Mouse (Mus musculus) spleen, postnatal 10 days (tissue): ENCODE data around the gene Ufl1.
A peak's percentile ranks its signal among the peaks of the same experiment; 100 is the strongest.
"Not testable (repeated sequence)": the region's sequence is repeated elsewhere in the genome, so short reads cannot be mapped to it uniquely, and the experiment has no call there.

ENCODE experiments used
- DNase-seq, 2 experiments: peaks; one replicate each; pipeline ENCODE4 v3.0.0; 2021 to 2022; ENCODE audit warnings: low spot score in 2 of 2

The Ufl1 gene

GRCm38 (mm10) chr4:25281671-25282038 is at the start of gene Ufl1:
Gene Ufl1, minus strand, starts transcription at chr4:25281821.
- DNase-seq = peak; percentile 92 to 94

DNA sequence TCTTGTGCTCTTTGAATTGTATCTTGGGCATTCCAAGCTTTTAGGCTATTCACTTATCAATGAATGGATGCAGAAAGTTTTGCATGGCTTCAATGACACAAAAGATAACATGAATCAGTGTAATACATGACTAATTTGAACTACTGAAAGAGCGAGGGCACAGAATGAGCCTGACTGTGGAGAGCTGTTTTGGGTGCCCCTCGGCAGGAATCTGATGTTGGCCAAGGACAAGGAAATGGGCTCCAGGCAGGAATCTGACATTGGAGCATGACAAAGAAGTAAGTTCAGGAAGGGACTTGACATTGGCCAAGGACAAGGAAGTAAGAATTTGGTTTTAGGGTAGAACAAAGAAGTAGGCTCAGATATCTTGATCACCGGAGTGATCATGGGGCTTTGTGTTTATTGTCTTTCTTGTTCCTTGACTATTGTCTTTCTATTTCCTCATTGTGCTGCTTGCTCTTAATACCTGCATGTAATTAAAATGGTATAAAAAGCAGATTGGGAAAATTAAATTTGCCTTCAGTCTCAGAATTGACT is 44.1 kb upstream of the Ufl1 start:
- no peak for DNase-seq

GRCm38 (mm10) chr4:25322631-25323178 is 41.1 kb upstream of the Ufl1 start:
- no peak for DNase-seq

GRCm38 (mm10) chr4:25313767-25314166 is 32.1 kb upstream of the Ufl1 start:
- DNase-seq = no peak

DNA sequence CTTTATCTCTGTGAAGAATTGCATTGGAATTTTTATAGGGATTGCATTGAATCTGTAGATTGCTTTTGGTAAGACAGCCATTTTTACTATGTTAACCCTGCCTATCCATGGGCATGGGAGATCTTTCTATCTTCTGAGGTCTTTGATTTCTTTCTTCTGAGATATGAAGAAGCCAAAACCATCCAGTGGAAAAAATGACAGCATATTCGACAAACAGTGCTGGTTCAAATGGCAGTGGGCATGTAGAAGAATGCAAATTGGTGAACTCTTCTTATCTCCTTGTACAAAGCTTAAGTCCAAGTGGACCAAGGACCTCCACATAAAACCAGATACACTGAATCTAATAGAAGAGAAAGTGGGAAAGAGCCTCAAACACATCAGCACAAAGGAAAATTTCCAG is 3.4 kb upstream of the Ufl1 start:
- not testable (repeated sequence) for DNase-seq

GRCm38 (mm10) chr4:25280938-25281670 is 517 bp downstream of the Ufl1 start:
- DNase-seq = no peak

DNA sequence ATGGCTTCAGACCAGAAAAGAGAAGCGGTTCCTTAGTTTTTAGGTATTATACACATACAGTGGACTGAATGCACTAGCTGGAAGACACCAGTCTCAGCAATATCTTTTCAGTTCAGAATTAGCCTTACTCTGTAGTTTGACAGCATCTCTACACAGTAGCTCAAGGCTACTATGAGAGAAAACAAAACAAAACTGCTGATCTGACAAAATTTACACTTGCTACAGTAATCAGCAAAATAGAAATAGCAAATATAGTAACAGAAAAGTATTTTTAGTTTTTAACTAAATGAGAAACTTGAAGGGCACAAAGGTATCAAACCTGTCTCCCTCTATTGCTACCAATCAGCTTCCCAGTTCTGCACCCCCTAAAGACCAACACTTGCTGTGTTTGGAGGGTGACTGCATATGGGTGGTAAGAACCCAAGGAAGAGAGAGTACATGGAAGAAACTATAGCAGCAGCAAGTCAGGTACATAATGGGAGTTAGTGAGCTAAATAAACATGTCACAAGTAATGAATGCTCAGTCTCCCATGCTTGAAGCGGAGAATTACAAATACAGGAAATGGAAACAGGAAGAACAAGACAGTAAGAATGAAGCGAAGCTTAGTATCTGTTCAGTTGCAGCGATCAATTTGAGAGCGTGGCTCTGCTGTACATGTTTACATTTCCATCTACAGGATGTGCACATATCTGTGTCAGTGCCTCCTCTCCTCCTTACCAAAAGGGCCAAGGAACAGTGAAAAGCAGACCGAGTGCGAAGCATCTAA is 8.6 kb downstream of the Ufl1 start:
- DNase-seq = no peak

DNA sequence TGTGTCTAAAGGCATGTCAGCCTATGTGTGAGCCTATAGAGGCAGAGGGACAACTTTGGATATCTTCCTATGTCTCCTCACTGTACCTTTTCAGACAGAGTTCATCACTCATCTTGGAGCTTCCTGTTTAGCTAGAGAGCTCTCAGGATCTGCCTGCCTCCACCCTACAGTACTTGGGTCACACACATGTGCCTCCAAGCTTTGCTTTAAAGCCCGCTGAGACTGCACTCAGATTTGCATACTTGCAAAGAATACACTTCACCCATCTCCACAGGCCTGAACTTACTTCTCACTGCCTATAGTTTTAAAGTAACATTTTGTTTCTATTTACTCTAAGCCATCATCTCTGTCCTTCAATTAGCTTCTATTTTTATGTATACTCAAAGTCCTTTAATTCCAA is 9.7 kb downstream of the Ufl1 start:
- no peak for DNase-seq

DNA sequence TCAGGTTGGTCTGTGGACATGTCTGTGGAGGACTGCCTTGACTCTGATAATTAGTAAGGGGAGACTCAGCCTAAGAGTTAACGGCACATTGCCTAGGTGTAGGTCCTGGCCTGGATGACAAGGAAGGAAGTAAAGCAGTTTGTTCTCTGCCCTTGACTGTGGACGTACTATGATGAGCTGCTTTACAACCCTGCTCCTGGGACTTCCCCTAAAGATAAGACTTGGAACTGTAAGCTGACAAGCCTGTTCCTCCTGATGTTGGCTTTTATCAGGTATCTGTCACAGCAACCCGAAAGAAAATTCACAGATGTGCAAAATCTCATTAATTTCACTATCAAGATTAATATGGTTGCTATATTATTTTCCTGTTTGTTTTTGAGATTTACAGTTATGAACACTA is 14.5 kb downstream of the Ufl1 start:
- DNase-seq = no peak

GRCm38 (mm10) chr4:25257822-25258398 is 23.7 kb downstream of the Ufl1 start:
- DNase-seq = no peak

GRCm38 (mm10) chr4:25242776-25243175 is 38.8 kb downstream of the Ufl1 start, which contains the start of gene Fhl5:
Gene Fhl5, minus strand, starts transcription at chr4:25242876.
- no peak for DNase-seq

DNA sequence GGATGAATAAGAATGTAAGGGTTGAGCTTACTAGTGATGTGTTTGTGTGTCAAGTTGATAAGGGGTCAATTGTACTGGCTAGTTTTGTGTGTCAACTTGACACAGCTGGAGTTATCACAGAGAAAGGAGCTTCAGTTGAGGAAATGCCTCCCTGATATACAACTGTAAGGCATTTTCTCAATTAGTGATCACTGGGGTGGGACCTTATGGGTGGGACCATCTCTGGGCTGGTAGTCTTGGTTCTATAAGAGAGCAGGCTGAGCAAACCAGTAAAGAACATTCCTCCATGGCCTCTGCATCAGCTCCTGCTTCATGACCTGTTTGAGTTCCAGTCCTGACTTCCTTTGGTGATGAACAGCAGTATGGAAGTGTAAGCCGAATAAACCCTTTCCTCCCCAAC is 46.0 kb downstream of the Ufl1 start:
- not testable (repeated sequence) for DNase-seq

- DNase-seq = not testable (repeated sequence)
These were observed 47.9 kb downstream of the Ufl1 start for GRCm38 (mm10) chr4:25233767-25234166.

DNA sequence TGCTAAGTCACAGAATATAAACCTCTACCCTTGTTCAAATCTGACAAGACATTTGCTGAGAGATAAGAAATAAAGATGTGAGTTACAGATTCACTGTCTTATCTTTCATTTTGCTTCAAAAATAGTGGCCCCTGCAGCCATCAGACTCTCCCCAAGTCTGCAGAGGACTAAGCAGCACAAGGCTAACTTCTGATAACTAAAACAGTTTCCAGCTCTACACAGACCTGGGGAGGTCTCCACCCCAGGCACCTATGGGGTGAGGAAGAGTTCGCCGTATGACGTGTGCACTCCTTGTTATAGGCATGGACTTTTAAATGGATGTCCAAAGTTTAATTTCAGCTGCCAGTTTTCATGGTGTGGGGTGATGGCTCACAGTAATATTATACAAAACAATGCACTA is 49.1 kb downstream of the Ufl1 start:
- no peak for DNase-seq

DNA sequence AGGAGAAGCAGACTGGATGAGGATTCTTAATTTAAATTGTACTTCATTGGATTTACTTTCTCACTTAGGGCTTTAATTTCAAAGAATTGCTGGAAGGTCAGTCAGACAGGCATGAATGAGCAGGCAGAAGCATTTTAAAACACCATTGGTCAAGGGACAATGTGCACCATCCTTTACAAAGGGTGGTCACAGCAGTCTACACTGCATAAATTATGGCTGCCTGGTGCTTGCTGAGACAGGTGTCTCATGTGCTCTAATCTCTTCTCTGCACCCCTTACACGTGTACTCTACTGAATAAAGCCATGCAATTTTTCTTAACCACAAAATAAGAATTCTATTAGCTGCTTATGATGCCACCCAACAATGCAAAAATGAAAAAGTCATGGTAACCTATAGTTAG is 54.1 kb downstream of the Ufl1 start:
- no peak for DNase-seq

- DNase-seq = no peak
These were observed 59.7 kb downstream of the Ufl1 start for GRCm38 (mm10) chr4:25221927-25222326.

GRCm38 (mm10) chr4:25213451-25213850 is 68.2 kb downstream of the Ufl1 start:
- no peak for DNase-seq

GRCm38 (mm10) chr4:25206166-25206565 is 75.5 kb downstream of the Ufl1 start:
- no peak for DNase-seq
